Mouse (Mus musculus) myocyte (in vitro differentiated cells): ENCODE measurements around the gene Zbtb38.

Experiments used
- CEBPB ChIP-seq: IDR thresholded peaks from 2 replicates; pipeline ENCODE4 v1.6.1; 2011; ENCODE audit warnings: mild to moderate bottlenecking, moderate library complexity; ENCODE audit not compliant: poor library complexity, insufficient read depth, severe bottlenecking
- E2F4 ChIP-seq: IDR thresholded peaks from one replicate; pipeline ENCODE4 v1.6.1; 2011; ENCODE audit warnings: mild to moderate bottlenecking, control low read depth, moderate library complexity; ENCODE audit not compliant: insufficient read depth
- MYOD1 ChIP-seq, 3 experiments: IDR thresholded peaks; one replicate each; pipeline ENCODE4 v1.6.1; 2011; ENCODE audit warnings: control low read depth in 2 of 3, low read depth in 2 of 3, mild to moderate bottlenecking in 2 of 3, moderate library complexity in 1 of 3; ENCODE audit not compliant: insufficient read length in 2 of 3, control insufficient read depth in 1 of 3
- MYOG ChIP-seq, 3 experiments: IDR thresholded peaks; one replicate each; pipeline ENCODE4 v1.6.1; 2011; ENCODE audit warnings: control low read depth in 2 of 3, low read depth in 2 of 3, mild to moderate bottlenecking in 2 of 3; ENCODE audit not compliant: insufficient read length in 2 of 3, control insufficient read depth in 1 of 3, insufficient read depth in 1 of 3
- POLR2A ChIP-seq: IDR thresholded peaks from one replicate; pipeline ENCODE4 v1.6.1; 2011; ENCODE audit warnings: low read depth, mild to moderate bottlenecking, control low read depth, moderate library complexity; ENCODE audit not compliant: insufficient read length
- REST ChIP-seq: IDR thresholded peaks from one replicate; pipeline ENCODE4 v1.6.1; 2011; ENCODE audit warnings: mild to moderate bottlenecking, control low read depth, moderate library complexity; ENCODE audit not compliant: insufficient read depth, insufficient read length
- SRF ChIP-seq: IDR thresholded peaks from one replicate; pipeline ENCODE4 v1.6.1; 2011; ENCODE audit warnings: low read depth; ENCODE audit not compliant: control insufficient read depth, insufficient read length
- TCF12 ChIP-seq: IDR thresholded peaks from one replicate; pipeline ENCODE4 v1.6.1; 2011; ENCODE audit warnings: mild to moderate bottlenecking, control low read depth; ENCODE audit not compliant: poor library complexity, insufficient read depth, severe bottlenecking
- TCF3 ChIP-seq: IDR thresholded peaks from one replicate; pipeline ENCODE4 v1.6.1; 2011; ENCODE audit warnings: low read depth, control low read depth; ENCODE audit not compliant: insufficient read length
- USF1 ChIP-seq: IDR thresholded peaks from one replicate; pipeline ENCODE4 v1.6.1; 2011; ENCODE audit warnings: low read depth, mild to moderate bottlenecking, control low read depth, moderate library complexity

GRCm38 (mm10) chr9:96717698-96718401, 34.8 kb downstream of the Zbtb38 start:
- TF ChIP-seq TCF12 (no peak), MYOG (IDR thresholded peaks at IDR 0.05; ENCODE audit: control insufficient read depth in 1 of 3, insufficient read depth in 1 of 3, insufficient read length in 2 of 3, low read depth in 2 of 3) (no peak), POLR2A (no peak), USF1 (no peak), REST (no peak), CEBPB (no peak), SRF (no peak), MYOD1 (IDR thresholded peaks at IDR 0.05; ENCODE audit: control insufficient read depth in 1 of 3, insufficient read length in 2 of 3, low read depth in 2 of 3) (no peak), E2F4 (no peak), TCF3 (no peak)
